Mouse (Mus musculus) gastrocnemius, postnatal 36 days (tissue): Measurements from ENCODE around the gene Ubl5. TPM values are rescaled to one million over a fixed set of nuclear protein-coding genes. Genes with fewer than 3 reads are reported as not detected.
A peak's percentile ranks its signal among the peaks of the same experiment; 100 is the strongest.

Experiments
- DNase-seq, 2 experiments: peaks; one replicate each; pipeline ENCODE4 v3.0.0; 2022
- intact Hi-C: fragments of 180-260 bp; cut with DNase I; formaldehyde crosslinking; loops from one replicate; pipeline ENCODE4 v1.15.1; 2025
- total RNA-seq, 2 experiments: library from RNA; stranded (reverse); gene quantifications; 2 replicates each; pipeline ENCODE4 v1.2.3; 2021

Ubl5 gene
- total RNA-seq, 2 experiments from 2014 or later: 163 to 198 TPM

GRCm38 (mm10) chr9:20651602-20652259 is 9.1 kb downstream of the Ubl5 start, which contains the start of gene Pin1:
TSS of gene Pin1 (plus strand) at chr9:20652095.
- DNase-seq: peak; percentile 96 to 97
- intact Hi-C loops: loop anchor here (5.0 kb wide), 1 partner anchor 184 kb away; no protein-coding TSS in a partner anchor

GRCm38 (mm10) chr9:20652260-20652658 is 9.6 kb downstream of the Ubl5 start:
- no peak for DNase-seq
- intact Hi-C loops: loop anchor here (5.0 kb wide), 1 partner anchor 185 kb away; no protein-coding TSS in a partner anchor

- no peak for DNase-seq
- intact Hi-C loops: loop anchor here (5.0 kb wide), 1 partner anchor 187 kb away; no protein-coding TSS in a partner anchor
Observed at GRCm38 (mm10) chr9:20653859-20654258, 11.2 kb downstream of the Ubl5 start.

- DNase-seq: peak; percentile 36 to 50
- intact Hi-C loops: no loop called here
Observed at GRCm38 (mm10) chr9:20657546-20657945, 14.9 kb downstream of the Ubl5 start.

- intact Hi-C loops: loop anchor here (2.0 to 10.0 kb wide), 2 partner anchors 64 to 172 kb away; no protein-coding TSS in a partner anchor
- DNase-seq: peak; percentile 41 to 45
Observed at GRCm38 (mm10) chr9:20662325-20662724, 19.6 kb downstream of the Ubl5 start.

- intact Hi-C loops: loop anchor here (2.0 to 10.0 kb wide), 2 partner anchors 64 to 172 kb away; no protein-coding TSS in a partner anchor
- no peak for DNase-seq
Observed at GRCm38 (mm10) chr9:20662874-20663273, 20.2 kb downstream of the Ubl5 start.

GRCm38 (mm10) chr9:20663956-20664355 is 21.3 kb downstream of the Ubl5 start:
- no peak for DNase-seq
- intact Hi-C loops: loop anchor here (2.0 to 10.0 kb wide), 2 partner anchors 63 to 171 kb away; no protein-coding TSS in a partner anchor

GRCm38 (mm10) chr9:20664366-20664765 is 21.7 kb downstream of the Ubl5 start:
- DNase-seq: no peak
- intact Hi-C loops: loop anchor here (10.0 kb wide), 1 partner anchor 170 kb away; no protein-coding TSS in a partner anchor

GRCm38 (mm10) chr9:20664982-20665637 is 22.4 kb downstream of the Ubl5 start:
- intact Hi-C loops: loop anchor here (10.0 kb wide), 1 partner anchor 170 kb away; no protein-coding TSS in a partner anchor
- DNase-seq: no peak

- intact Hi-C loops: loop anchor here (10.0 kb wide), 1 partner anchor 169 kb away; no protein-coding TSS in a partner anchor
- no peak for DNase-seq
Observed at GRCm38 (mm10) chr9:20665925-20666324, 23.2 kb downstream of the Ubl5 start.

- no peak for DNase-seq
- intact Hi-C loops: loop anchor here (10.0 kb wide), 1 partner anchor 168 kb away; no protein-coding TSS in a partner anchor
Observed at GRCm38 (mm10) chr9:20666510-20667034, 23.9 kb downstream of the Ubl5 start.

GRCm38 (mm10) chr9:20668065-20668464 is 25.4 kb downstream of the Ubl5 start:
- DNase-seq: no peak
- intact Hi-C loops: loop anchor here (10.0 kb wide), 1 partner anchor 167 kb away; no protein-coding TSS in a partner anchor

- intact Hi-C loops: no loop called here
- DNase-seq: no peak
Observed at GRCm38 (mm10) chr9:20672047-20672446, 29.4 kb downstream of the Ubl5 start.

- no peak for DNase-seq
- intact Hi-C loops: no loop called here
Observed at GRCm38 (mm10) chr9:20677892-20678291, 35.2 kb downstream of the Ubl5 start.

- intact Hi-C loops: no loop called here
- no peak for DNase-seq
Observed at GRCm38 (mm10) chr9:20680378-20680958, 37.8 kb downstream of the Ubl5 start.

- intact Hi-C loops: no loop called here
- DNase-seq: no peak
Observed at GRCm38 (mm10) chr9:20681546-20682388, 39.1 kb downstream of the Ubl5 start.

- DNase-seq: no peak
- intact Hi-C loops: no loop called here
Observed at GRCm38 (mm10) chr9:20682389-20682722, 39.7 kb downstream of the Ubl5 start.

- DNase-seq: no peak
- intact Hi-C loops: no loop called here
Observed at GRCm38 (mm10) chr9:20685081-20685861, 42.6 kb downstream of the Ubl5 start.

- intact Hi-C loops: no loop called here
- no peak for DNase-seq
Observed at GRCm38 (mm10) chr9:20689403-20689802, 46.7 kb downstream of the Ubl5 start.
